15 mouse cellular contexts compared by ENCODE assay signal in the genomic region with DNA sequence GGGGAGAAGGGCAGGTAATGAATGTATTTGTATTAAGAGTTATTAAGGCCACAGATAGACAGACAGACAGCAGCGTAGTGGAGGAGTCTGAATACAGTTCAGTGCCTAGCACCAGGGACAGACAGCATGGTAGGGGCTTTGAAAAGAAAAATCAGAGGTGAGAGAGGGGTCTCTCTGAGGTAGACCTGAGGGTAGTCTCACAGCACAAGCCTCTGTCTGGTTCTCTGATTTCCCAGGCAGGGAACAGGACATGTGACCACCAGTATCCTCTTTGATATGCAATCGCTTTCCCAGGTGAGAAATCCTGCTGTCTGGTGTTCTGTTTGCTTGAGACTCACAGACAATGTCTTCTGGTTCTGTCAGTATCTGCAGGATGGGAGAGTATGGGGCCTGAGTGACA.
"Had no signal": no experiment of that assay in that cellular context is flagged by ENCODE, and none has a peak within 500 bp of the region (broad histone marks: within the 10 kb centered on the region; RNA-seq: fewer than 3 reads in every experiment).

No protein-coding gene starts in this region.

- H3K9ac ChIP-seq: neural tube, embryonic 15.5 days; stomach, embryonic 15.5 days had no signal

- H3K4me2 ChIP-seq: neural tube, embryonic 15.5 days; stomach, embryonic 15.5 days had no signal

- H3K9me3 ChIP-seq: neural tube, embryonic 15.5 days; stomach, embryonic 15.5 days had no signal

- H3K4me3 ChIP-seq: neural tube, embryonic 15.5 days; stomach, embryonic 15.5 days had no signal

- DNase-seq: retina, postnatal 1 day; right cerebral cortex, adult 18-20 months; right cerebral cortex, postnatal 14 days; right cerebral cortex, postnatal 25 days; right cerebral cortex, postnatal 4 days; spleen, adult 18-20 months; thymus, adult 18-20 months; thymus, adult 2 months; thymus, postnatal 14 days; thymus, postnatal 25 days; thymus, postnatal 36 days; thymus, postnatal 4 days had no signal

- H3K36me3 ChIP-seq: neural tube, embryonic 15.5 days; stomach, embryonic 15.5 days had no signal

- H3K27me3 ChIP-seq: neural tube, embryonic 15.5 days; stomach, embryonic 15.5 days had no signal

- H3K27ac ChIP-seq: neural tube, embryonic 15.5 days; stomach, embryonic 15.5 days; stomach, postnatal 0 days had no signal
